Mouse (Mus musculus): Measurements from ENCODE around the gene Ubl5. TPM values are rescaled to one million over a fixed set of nuclear protein-coding genes. Genes with fewer than 3 reads are reported as not detected.
A peak's percentile ranks its signal among the peaks of the same experiment; 100 is the strongest.
"Not testable (repeated sequence)": the region's sequence is repeated elsewhere in the genome, so short reads cannot be mapped to it uniquely, and the experiment has no call there.

Ubl5 gene
- polyA plus RNA-seq (2012; ENCODE audit: insufficient read depth, insufficient read length, missing spikeins) = 309 and 316 TPM in 2 replicates

DNA sequence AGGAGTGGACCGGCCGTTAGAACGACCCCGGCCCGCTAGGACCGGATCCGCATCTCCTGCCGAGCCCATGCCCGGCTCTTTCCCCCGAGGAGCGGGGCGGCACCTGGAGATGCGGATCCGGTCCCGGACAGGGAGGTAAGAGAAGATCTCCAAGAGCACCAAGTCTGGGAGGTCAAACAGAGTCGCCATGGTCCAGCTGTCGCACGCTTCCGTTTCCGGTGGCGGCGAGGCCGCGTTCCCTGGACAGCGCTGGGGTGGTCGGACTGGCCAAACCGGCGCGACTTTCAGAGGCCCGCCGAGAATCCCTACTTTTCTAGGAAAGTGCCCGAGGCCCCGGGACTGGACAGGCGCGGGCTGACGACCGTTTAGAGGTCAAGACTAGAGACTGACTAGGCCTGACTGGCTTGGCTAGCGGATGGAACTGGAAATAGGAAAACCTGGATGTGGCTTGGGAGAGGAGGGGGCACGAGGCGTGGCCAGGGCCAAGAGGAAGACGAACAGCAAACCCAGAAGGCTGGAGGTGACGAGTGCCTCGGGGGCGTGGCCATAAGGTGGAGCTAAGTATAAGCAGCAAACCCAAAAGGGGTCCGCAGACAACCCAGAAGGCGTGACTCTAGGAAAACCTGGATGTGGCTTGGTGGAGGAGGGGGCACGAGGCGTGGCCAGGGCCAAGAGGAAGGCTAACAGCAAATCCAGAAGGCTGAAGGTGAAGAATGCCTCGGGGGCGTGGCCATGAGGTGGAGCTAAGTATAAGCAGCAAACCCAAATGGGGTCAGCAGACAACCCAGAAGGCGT, at the start of gene Ubl5:
Gene Ubl5, plus strand, starts transcription at position 778 of the 795 bp plus-strand sequence.
- H3K27ac ChIP-seq (ENCODE audit: insufficient read depth, low read depth, low read length) = peak within 1 kb of the TSS; percentile 17
- H3K4me3 ChIP-seq (ENCODE audit: insufficient read depth, low read length) = peak within 1 kb of the TSS; percentile 91
- H3K4me1 ChIP-seq (ENCODE audit: control insufficient read depth, insufficient read depth, low read length) = peaks cover 5% of the 10 kb centered on the region
- no peak for TF ChIP-seq POLR2A (IDR thresholded peaks at IDR 0.05; ENCODE audit: borderline replicate concordance, low read depth, low read length)
- no peak for TF ChIP-seq CTCF (IDR thresholded peaks at IDR 0.05; ENCODE audit: low read depth, low read length)

DNA sequence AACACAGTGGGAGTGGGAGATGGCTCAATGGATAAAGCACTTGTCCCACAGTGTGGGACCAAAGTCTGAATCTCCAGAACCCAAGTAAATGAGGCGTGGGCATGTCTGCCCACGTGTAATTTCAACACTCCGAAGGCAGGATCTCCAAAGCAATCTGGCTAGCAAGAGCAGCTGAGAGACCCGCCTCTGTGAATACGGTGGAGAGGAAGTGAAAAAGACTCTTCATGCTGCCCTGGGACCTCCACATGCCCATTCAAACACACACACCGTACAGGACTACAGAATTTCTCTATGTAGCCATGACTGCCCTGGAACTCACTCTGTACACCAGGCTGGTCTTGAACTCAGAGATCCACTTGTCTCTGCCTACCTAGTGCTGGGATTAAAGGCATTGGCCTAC, 41.4 kb upstream of the Ubl5 start:
- no peak overlapping the region for H3K4me3 ChIP-seq (ENCODE audit: insufficient read depth, low read length)
- no peak overlapping the region for H3K27ac ChIP-seq (ENCODE audit: insufficient read depth, low read depth, low read length)
- peaks cover 4% of the 10 kb centered on the region for H3K4me1 ChIP-seq (ENCODE audit: control insufficient read depth, insufficient read depth, low read length)
- no peak for TF ChIP-seq CTCF (IDR thresholded peaks at IDR 0.05; ENCODE audit: low read depth, low read length)
- no peak for TF ChIP-seq POLR2A (IDR thresholded peaks at IDR 0.05; ENCODE audit: borderline replicate concordance, low read depth, low read length)

DNA sequence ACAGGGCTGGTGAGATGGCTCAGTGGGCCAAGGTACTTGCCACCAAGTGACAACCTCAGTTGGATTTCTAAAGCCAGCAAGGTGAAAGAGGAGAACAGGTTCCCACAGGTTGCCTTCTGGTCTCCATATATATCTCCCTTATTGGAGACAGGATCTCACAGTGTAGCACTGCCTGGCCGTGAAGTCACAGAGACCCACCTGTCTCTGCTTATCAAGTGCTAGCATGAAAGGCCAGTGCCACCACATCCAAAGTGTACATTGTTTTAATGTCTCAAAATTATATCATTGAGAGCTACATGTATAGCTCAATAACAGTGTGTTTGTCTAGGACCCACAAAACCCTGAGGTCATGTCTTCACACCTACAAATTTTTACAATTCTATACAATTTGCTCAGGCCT, 36.4 kb upstream of the Ubl5 start:
- TF ChIP-seq CTCF (IDR thresholded peaks at IDR 0.05; ENCODE audit: low read depth, low read length) (no peak), POLR2A (IDR thresholded peaks at IDR 0.05; ENCODE audit: borderline replicate concordance, low read depth, low read length) (no peak)
- Histone ChIP-seq H3K4me3 (ENCODE audit: insufficient read depth, low read length) (no peak overlapping the region), H3K4me1 (ENCODE audit: control insufficient read depth, insufficient read depth, low read length) (0 out of 2 replicates have a peak, but pooled peaks cover 2% of the 10 kb centered on the region), H3K27ac (ENCODE audit: insufficient read depth, low read depth, low read length) (no peak overlapping the region)

DNA sequence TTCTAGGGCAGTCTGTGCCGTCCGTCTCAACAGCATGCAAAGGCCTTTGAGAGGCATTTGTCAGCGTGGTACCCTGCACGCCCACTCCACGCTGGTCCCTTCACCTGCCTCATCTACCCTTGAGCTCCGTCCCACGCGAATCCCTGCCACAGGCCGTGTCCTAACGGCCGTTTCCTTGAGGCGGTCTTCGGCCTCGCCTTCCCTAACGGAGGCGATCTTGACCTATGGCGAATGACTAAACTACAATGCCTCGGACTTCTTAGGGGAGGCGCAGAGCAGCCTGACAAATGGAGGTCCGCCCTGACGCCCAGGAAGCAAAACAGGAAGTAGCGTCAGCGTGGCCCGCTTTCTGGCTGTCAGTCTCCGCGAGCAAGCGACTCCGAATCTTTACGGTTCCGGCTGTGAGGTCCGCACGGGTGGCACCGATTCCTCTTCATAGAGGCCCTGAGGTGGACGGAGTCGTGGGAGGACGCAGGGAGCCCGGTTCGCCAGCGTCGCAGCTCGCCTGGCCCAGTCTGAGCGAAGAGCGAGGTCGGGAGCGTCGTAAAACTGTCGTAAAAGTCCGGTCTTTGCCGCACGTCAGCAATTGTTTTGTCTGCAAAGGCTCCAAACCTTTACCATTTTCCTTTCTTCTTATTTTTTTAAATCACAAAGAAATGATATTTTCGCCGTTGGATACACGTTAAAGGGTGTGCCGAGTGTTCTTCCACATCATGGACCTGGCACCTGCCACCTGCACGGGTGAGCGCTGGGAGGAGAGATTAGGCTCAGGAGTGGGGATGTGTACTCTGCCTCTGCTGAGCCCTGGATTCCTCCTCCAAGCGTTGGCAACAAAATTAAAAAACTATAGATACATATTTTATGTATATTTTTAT, 35.3 kb upstream of the Ubl5 start:
- no peaks in the 10 kb centered on the region for H3K4me1 ChIP-seq (ENCODE audit: control insufficient read depth, insufficient read depth, low read length)
- peak overlapping the region; percentile 99 for H3K27ac ChIP-seq (ENCODE audit: insufficient read depth, low read depth, low read length)
- H3K4me3 ChIP-seq (ENCODE audit: insufficient read depth, low read length) = peak overlapping the region; percentile 70
- no peak for TF ChIP-seq CTCF (IDR thresholded peaks at IDR 0.05; ENCODE audit: low read depth, low read length)
- peak; percentile 54; the same call in 1 of the 2 replicates for TF ChIP-seq POLR2A (IDR thresholded peaks at IDR 0.05; ENCODE audit: borderline replicate concordance, low read depth, low read length)

DNA sequence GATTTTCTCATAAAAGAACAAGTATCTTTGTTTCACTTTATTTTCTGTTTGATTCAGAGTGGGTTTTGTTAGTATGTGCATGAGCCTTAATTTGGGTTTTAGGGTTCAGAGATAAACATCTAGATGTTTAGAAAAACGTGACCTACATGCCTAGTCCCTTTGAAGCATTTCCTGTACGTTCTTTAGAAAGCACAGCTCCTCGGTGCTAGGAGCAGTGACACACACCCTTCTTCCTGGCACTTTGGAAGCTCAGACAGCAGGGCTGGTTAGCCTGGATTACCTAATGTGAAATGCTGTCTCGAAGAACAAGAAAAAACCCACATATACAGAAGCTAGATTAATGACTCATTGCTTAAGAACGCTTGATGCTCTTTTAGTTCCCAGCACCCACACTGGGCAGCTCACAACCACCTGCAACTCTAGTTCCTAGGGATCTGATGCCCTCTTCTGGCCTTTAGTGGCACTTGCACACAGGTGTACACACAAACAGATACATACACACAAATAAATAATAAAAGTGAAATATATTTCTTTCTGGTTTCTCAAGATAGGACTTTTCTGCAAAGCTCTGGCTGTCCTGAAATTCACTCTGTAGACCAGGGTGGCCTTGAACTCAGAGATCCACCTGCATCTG, 32.7 kb upstream of the Ubl5 start:
- no peak overlapping the region for H3K27ac ChIP-seq (ENCODE audit: insufficient read depth, low read depth, low read length)

DNA sequence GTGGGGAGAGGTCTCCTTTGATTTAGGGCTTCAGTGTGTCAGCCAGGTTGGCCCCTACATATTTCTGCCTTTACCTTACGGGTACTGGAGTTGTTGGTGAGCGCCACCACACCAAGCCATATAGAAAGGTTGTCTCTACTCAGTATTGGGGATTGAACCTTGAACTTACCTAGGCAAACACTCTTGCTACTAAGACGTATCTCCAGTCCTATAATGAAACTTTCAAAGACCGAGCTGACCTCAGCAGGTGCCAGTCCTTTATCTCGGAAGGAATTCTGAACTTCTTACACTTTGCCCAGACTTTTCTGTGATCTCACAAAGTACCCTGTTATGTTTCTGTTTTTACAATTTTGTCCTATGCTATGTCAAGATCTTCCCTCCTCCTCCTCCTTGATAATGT, 30.7 kb upstream of the Ubl5 start:
- H3K27ac ChIP-seq (ENCODE audit: insufficient read depth, low read depth, low read length) = no peak overlapping the region
- H3K4me3 ChIP-seq (ENCODE audit: insufficient read depth, low read length) = no peak overlapping the region
- no peaks in the 10 kb centered on the region for H3K4me1 ChIP-seq (ENCODE audit: control insufficient read depth, insufficient read depth, low read length)
- TF ChIP-seq POLR2A (IDR thresholded peaks at IDR 0.05; ENCODE audit: borderline replicate concordance, low read depth, low read length) = no peak
- no peak for TF ChIP-seq CTCF (IDR thresholded peaks at IDR 0.05; ENCODE audit: low read depth, low read length)

More for the DNA sequence above, 32.7 kb upstream of the Ubl5 start:
- Histone ChIP-seq H3K4me3 (ENCODE audit: insufficient read depth, low read length) (no peak overlapping the region), H3K4me1 (ENCODE audit: control insufficient read depth, insufficient read depth, low read length) (no peaks in the 10 kb centered on the region)
- TF ChIP-seq POLR2A (IDR thresholded peaks at IDR 0.05; ENCODE audit: borderline replicate concordance, low read depth, low read length) (no peak), CTCF (IDR thresholded peaks at IDR 0.05; ENCODE audit: low read depth, low read length) (no peak)

DNA sequence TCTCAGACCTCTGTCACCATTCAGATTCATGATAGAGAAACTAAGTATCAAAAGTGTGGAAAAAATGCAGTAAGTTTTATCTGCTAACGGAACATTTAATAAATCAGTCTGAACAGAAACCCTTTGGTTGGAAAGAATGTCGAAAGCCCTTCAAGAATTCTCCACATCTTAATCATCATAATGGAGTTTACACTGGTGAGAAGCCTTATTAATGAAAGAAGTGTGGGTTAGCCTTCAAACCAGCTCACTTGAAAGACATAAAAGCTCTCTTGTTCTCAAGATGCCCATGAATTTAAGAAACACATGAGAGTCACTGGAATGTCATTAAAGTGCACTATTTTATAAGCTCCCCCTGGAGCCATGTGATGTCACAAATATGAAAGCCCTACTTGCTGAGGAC, 26.0 kb upstream of the Ubl5 start:
- Histone ChIP-seq H3K4me3 (ENCODE audit: insufficient read depth, low read length) (no peak overlapping the region), H3K4me1 (ENCODE audit: control insufficient read depth, insufficient read depth, low read length) (no peaks in the 10 kb centered on the region), H3K27ac (ENCODE audit: insufficient read depth, low read depth, low read length) (no peak overlapping the region)
- TF ChIP-seq POLR2A (IDR thresholded peaks at IDR 0.05; ENCODE audit: borderline replicate concordance, low read depth, low read length) (no peak), CTCF (IDR thresholded peaks at IDR 0.05; ENCODE audit: low read depth, low read length) (no peak)

DNA sequence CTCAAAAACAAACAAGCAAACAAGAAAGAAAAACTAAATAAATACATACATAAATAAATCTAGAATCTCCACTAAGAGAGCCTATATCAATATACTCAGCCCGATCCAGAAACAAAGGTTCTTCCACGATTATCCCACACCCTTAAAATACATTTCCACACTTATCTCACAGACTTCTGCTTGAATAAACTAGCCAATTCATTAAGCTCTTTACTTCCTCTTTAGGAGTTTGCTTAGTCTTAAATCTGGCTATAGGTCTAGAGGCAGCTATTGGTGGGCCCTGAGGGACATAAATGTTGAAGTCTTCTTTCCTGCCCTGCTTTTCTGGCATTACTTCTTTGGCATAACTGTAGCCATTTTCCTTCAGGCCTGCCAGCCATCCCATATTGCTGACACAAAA, 11.3 kb upstream of the Ubl5 start:
- H3K4me1 ChIP-seq (ENCODE audit: control insufficient read depth, insufficient read depth, low read length) = 0 out of 2 replicates have a peak, but pooled peaks cover 3% of the 10 kb centered on the region
- no peak overlapping the region for H3K4me3 ChIP-seq (ENCODE audit: insufficient read depth, low read length)
- TF ChIP-seq POLR2A (IDR thresholded peaks at IDR 0.05; ENCODE audit: borderline replicate concordance, low read depth, low read length) (no peak), CTCF (IDR thresholded peaks at IDR 0.05; ENCODE audit: low read depth, low read length) (no peak)
- no peak overlapping the region for H3K27ac ChIP-seq (ENCODE audit: insufficient read depth, low read depth, low read length)

DNA sequence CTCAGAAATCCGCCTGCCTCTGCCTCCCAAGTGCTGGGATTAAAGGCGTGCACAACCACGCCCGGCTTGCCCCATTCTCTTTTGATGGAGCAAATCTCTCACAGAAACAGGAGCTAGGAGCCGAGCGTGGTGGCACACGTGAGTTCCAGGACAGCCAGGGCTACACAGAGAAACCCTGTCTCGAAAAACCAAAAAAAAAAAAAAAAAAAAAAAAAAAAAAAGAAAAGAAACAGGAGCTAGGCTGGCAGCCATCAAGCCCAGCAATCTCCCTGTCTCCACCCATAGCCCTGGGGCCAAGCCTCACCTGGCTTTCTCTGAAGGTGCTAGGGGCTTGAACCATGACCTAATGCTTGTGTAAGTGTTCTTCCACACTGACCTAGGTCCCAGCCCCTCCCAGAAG, 7.0 kb upstream of the Ubl5 start:
- not testable (repeated sequence) for H3K4me1 ChIP-seq (ENCODE audit: control insufficient read depth, insufficient read depth, low read length); H3K27ac ChIP-seq (ENCODE audit: insufficient read depth, low read depth, low read length); H3K4me3 ChIP-seq (ENCODE audit: insufficient read depth, low read length)
